In the genomic region with DNA sequence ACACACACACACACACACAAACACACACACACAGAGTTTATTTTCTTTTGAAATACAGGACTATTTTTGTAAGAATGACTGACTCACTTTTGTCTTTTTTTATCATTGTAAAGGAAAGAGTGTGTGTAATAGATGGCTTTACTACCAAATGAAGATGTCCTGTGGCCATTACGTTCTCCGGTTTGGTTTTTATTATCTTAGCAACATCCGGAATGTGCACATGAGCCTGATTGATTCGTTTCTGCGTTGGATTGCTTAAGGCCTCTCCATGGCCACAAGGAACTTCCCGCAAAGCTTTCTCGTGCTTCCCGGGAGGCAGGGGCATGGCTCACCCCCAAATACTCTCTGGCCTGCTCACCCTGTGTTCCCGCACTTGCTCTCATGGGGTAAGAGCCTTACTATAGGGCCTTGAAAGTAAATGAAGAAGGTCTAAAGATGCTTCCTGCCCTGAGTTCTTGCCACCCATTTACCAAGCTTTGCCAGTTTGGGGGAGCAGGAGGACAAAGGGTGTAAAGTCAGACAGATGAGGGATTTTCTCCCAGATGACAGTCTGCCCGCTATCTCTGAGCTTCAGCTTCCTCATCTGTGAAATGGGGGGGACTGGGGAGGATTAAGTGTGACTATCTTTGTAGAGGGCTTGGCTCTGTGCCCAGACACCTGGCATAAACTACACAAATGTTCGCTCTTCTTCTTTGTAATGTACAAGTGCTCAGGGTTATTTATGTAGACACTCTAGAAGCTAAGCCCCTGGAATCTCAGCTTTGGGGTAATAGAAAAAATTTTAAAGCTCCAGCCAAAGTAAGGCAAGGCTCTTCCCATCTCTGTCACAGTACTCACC, we compare ENCODE assay signal across 12 mouse cellular contexts. TPM values are rescaled to one million over a fixed set of nuclear protein-coding genes. Genes with fewer than 3 reads are reported as not detected.
DNase-seq lines count a peak whose midpoint lies in the region; ATAC-seq and TF ChIP-seq lines count a peak whose summit lies in the region.
"Had no signal": no experiment of that assay in that cellular context is flagged by ENCODE, and none has a peak within 500 bp of the region (broad histone marks: within the 10 kb centered on the region; RNA-seq: fewer than 3 reads in every experiment).

No protein-coding gene starts in this region.

- no peak overlapping the region for H3K4me3 ChIP-seq in heart, postnatal 0 days (ENCODE audit: low read depth, low read length)
- no peak overlapping the region for H3K4me3 ChIP-seq in lung, embryonic 14.5 days (ENCODE audit: low read depth, low read length)
- H3K4me3 ChIP-seq in lung, adult 2 months (replicated peaks; ENCODE audit: extremely low read depth, low read depth, low read length): no peak overlapping the region
- H3K4me3 ChIP-seq: hindbrain, embryonic 15.5 days; stomach, embryonic 15.5 days had no signal

- no peak overlapping the region for H3K4me2 ChIP-seq in heart, postnatal 0 days (ENCODE audit: low read depth, low read length)
- H3K4me2 ChIP-seq in lung, embryonic 14.5 days: no peak overlapping the region
- H3K4me2 ChIP-seq: hindbrain, embryonic 15.5 days; stomach, embryonic 15.5 days had no signal

- peaks cover 18% of the 10 kb centered on the region for H3K4me1 ChIP-seq in heart, postnatal 0 days (ENCODE audit: control insufficient read depth, insufficient read depth)
- H3K4me1 ChIP-seq in lung, embryonic 14.5 days (ENCODE audit: insufficient read depth): 0 out of 2 replicates have a peak, but pooled peaks cover 4% of the 10 kb centered on the region
- H3K4me1 ChIP-seq in lung, adult 2 months (ENCODE audit: control insufficient read depth, insufficient read depth, low read length): no peaks in the 10 kb centered on the region; the same call in 1 of the 2 replicates
- H3K4me1 ChIP-seq: hindbrain, embryonic 15.5 days; stomach, embryonic 15.5 days had no signal

- no peaks in the 10 kb centered on the region for H3K9me3 ChIP-seq in heart, postnatal 0 days (replicated peaks; ENCODE audit: control insufficient read depth, low read length)
- no peaks in the 10 kb centered on the region for H3K9me3 ChIP-seq in lung, embryonic 14.5 days (ENCODE audit: low read depth, low read length)
- H3K9me3 ChIP-seq: hindbrain, embryonic 15.5 days; stomach, embryonic 15.5 days had no signal

- 0 out of 2 replicates have a peak overlapping the region, but pooled peaks have one; percentile 28 for H3K27ac ChIP-seq in heart, postnatal 0 days (ENCODE audit: low read depth)
- no peak overlapping the region for H3K27ac ChIP-seq in lung, embryonic 14.5 days (ENCODE audit: low read depth)
- H3K27ac ChIP-seq: hindbrain, embryonic 15.5 days; stomach, embryonic 15.5 days had no signal

- 56% methylated on average over 11 of the region's 11 CpGs for WGBS in heart, postnatal 0 days
- WGBS in lung, embryonic 14.5 days: 46% methylated on average over 11 of the region's 11 CpGs
- WGBS in lung, adult 2 months: 47% methylated on average over 11 of the region's 11 CpGs

- no peak for TF ChIP-seq CTCF in heart, postnatal 0 days (IDR thresholded peaks at IDR 0.05; ENCODE audit: low read depth)
- TF ChIP-seq CTCF in lung, embryonic 14.5 days (IDR thresholded peaks at IDR 0.05; ENCODE audit: low read depth): no peak
- TF ChIP-seq CTCF in lung, adult 2 months (IDR thresholded peaks at IDR 0.05; ENCODE audit: insufficient read depth, low read length): no peak

- no peak for TF ChIP-seq EP300 in heart, postnatal 0 days (IDR thresholded peaks at IDR 0.05; ENCODE audit: low read depth)

- ATAC-seq in heart, postnatal 0 days (ENCODE audit: insufficient read depth, low read depth): no peak
- ATAC-seq in lung, embryonic 14.5 days (ENCODE audit: insufficient read depth): peak; percentile 47; the same call in 1 of the 2 replicates
- ATAC-seq: forebrain, postnatal 0 days had no signal

- no peaks in the 10 kb centered on the region for H3K27me3 ChIP-seq in heart, postnatal 0 days (ENCODE audit: control insufficient read depth, insufficient read depth, low read length)
- no peaks in the 10 kb centered on the region for H3K27me3 ChIP-seq in lung, embryonic 14.5 days (ENCODE audit: insufficient read depth, low read length)
- H3K27me3 ChIP-seq: hindbrain, embryonic 15.5 days; stomach, embryonic 15.5 days had no signal

- H3K36me3 ChIP-seq in heart, postnatal 0 days (replicated peaks; ENCODE audit: control insufficient read depth, insufficient read depth, low read length): no peaks in the 10 kb centered on the region
- no peaks in the 10 kb centered on the region for H3K36me3 ChIP-seq in lung, embryonic 14.5 days (ENCODE audit: insufficient read depth)
- H3K36me3 ChIP-seq: hindbrain, embryonic 15.5 days; stomach, embryonic 15.5 days had no signal

- DNase-seq in adrenal gland, adult 2 months: peak; percentile 23
- no peak for DNase-seq in adrenal gland, postnatal 10 days
- DNase-seq in heart, postnatal 0 days (ENCODE audit: low spot score): no peak
- DNase-seq in heart, adult 9 months (ENCODE audit: low spot score in 2 of 2): no peak
- DNase-seq in lung, embryonic 14.5 days: peak; percentile 47
- no peak for DNase-seq in lung, adult 2 months
- DNase-seq in kidney, postnatal 4 days: peak; percentile 32 to 44
- DNase-seq in right cerebral cortex, postnatal 14 days: no peak
- DNase-seq: forebrain, postnatal 0 days; lung, postnatal 4 days had no signal

- no peak overlapping the region for H3K9ac ChIP-seq in heart, postnatal 0 days (replicated peaks; ENCODE audit: low read depth, low read length)
- no peak overlapping the region for H3K9ac ChIP-seq in lung, embryonic 14.5 days
- H3K9ac ChIP-seq: forebrain, postnatal 0 days; hindbrain, embryonic 15.5 days; stomach, embryonic 15.5 days had no signal

- TF ChIP-seq POLR2A in lung, adult 2 months (IDR thresholded peaks at IDR 0.05; ENCODE audit: borderline replicate concordance, extremely low read depth, low read depth, low read length): no peak

RNA-seq across cellular contexts. Expression of gene Lmcd1, which starts 18.0 kb away (rescaled TPM):
- total RNA-seq in adrenal gland, adult 2 months (2021): 10 to 100 TPM in 1 of 2 experiments, 1 to 10 TPM in 1; 8.3 to 10.5 TPM
- polyA plus RNA-seq in adrenal gland, adult 2 months (2012; rRNA removed): 6.4 and 8.1 TPM in 2 replicates
- 10 to 100 TPM; 12.8 to 18.1 TPM for total RNA-seq in adrenal gland, postnatal 10 days (2021)
- 62.4 and 86.9 TPM in 2 replicates for total RNA-seq in heart, postnatal 0 days (2014; rRNA removed; ENCODE audit: low replicate concordance)
- 34.8 and 35.2 TPM in 2 replicates for polyA plus RNA-seq in heart, postnatal 0 days (2015; fragmentation: Nextera tagmentation; extraction: Ambion mirVana)
- polyA plus RNA-seq in lung, embryonic 14.5 days (2014; fragmentation: Nextera tagmentation; extraction: Ambion mirVana): 31.7 and 37.1 TPM in 2 replicates
- 11.9 and 13.6 TPM in 2 replicates for polyA plus RNA-seq in lung, adult 2 months (2012; rRNA removed)

Comparison
In these comparisons a context has a peak if more than half of its experiments do, and no peak if none do; other contexts are left out.
1. DNase-seq: peak in adrenal gland, adult 2 months (single experiment), lung, embryonic 14.5 days (single experiment) and kidney, postnatal 4 days (2 of 2); none in adrenal gland, postnatal 10 days (single experiment), heart, postnatal 0 days (single experiment), heart, adult 9 months (0 of 2), lung, adult 2 months (single experiment) and right cerebral cortex, postnatal 14 days (single experiment).